Mouse (Mus musculus): Measurements from ENCODE around the gene Dixdc1. TPM values are rescaled to one million over a fixed set of nuclear protein-coding genes. Genes with fewer than 3 reads are reported as not detected.

Gene Dixdc1
- total and polyA plus RNA-seq, 3 experiments = 0.07 TPM; not detected in 2

- Histone ChIP-seq H3K9me3 (replicated peaks; ENCODE audit: insufficient read depth, low read length) (no peaks in the 10 kb centered on the region), H3K27me3 (ENCODE audit: control insufficient read depth in 1 of 2, insufficient read depth in 2 of 2, low read length in 2 of 2) (no peaks in the 10 kb centered on the region), H3K36me3 (ENCODE audit: control insufficient read depth in 1 of 2, insufficient read depth in 2 of 2, low read length in 2 of 2) (peaks cover 0 to 15% of the 10 kb centered on the region in 2 experiments; a peak in 2 of 4 replicates), H3K79me2 (ENCODE audit: control insufficient read depth, insufficient read depth, low read length, poor library complexity) (peaks cover 10% of the 10 kb centered on the region), H3K9ac (ENCODE audit: control insufficient read depth, low read depth, low read length, poor library complexity, severe bottlenecking) (peak overlapping the region; percentile 88), H3K4me3 (ENCODE audit: control insufficient read depth in 1 of 2, insufficient read depth in 1 of 2, low read depth in 2 of 2, low read length in 2 of 2) (peak overlapping the region; percentile 55 to 95), H3K4me1 (ENCODE audit: control insufficient read depth in 1 of 2, insufficient read depth in 2 of 2, low read length in 2 of 2) (peaks cover 0 to 12% of the 10 kb centered on the region in 2 experiments; a peak in 3 of 4 replicates), H3K27ac (ENCODE audit: control insufficient read depth, low read depth, low read length) (no peak overlapping the region; the same call in 1 of the 2 replicates)
- peak; percentile 26 for DNase-seq (ENCODE audit: low read depth, low spot score)
- TF ChIP-seq MXI1 (IDR thresholded peaks at IDR 0.05; ENCODE audit: low read depth, low read length) (0 out of 2 replicates have a peak, but pooled peaks have one; percentile 16), NELFE (IDR thresholded peaks at IDR 0.05; ENCODE audit: low read depth, low read length) (no peak), SIN3A (IDR thresholded peaks at IDR 0.05; ENCODE audit: low read length) (no peak)
Observed at GRCm38 (mm10) chr9:50776162-50776760, 36.9 kb upstream of the Dixdc1 start.

GRCm38 (mm10) chr9:50775662-50776126 lies 36.4 kb upstream of the Dixdc1 start:
- Histone ChIP-seq H3K4me1 (ENCODE audit: control insufficient read depth in 1 of 2, insufficient read depth in 2 of 2, low read length in 2 of 2) (peaks cover 0 to 12% of the 10 kb centered on the region in 2 experiments; a peak in 3 of 4 replicates), H3K27ac (ENCODE audit: control insufficient read depth, low read depth, low read length) (peak overlapping the region; percentile 37)
- peak; percentile 59 for DNase-seq (ENCODE audit: low read depth, low spot score)

DNA sequence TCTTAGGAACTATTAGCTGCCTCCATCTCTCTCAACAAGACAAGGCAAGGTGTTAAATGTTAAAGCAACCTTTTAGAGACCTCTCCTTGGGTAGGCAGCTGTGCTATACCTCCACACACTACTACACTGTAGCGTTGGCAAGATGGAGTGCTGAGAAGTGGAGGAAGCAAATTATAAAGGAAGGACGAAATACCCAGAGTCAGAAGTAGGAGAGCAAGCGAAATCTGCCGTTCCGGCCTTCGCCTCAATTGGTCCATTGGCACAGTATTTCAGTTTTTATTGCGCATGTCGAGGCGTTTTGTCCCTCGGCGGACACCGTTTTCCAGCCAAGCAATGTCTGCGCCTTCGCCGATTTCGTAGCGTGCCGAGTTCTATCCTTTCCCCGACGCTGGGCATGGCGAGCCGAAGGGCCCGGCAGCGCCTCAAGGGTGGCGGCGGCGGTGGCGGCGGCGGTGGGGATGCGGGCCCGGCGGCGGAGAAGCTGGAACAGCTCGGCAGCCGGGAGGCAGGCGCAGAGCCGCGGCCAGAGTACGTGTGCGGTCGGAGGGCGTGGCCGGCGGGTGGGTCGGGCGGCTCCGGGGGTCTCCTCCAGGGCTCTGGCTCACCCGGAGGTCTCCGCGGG lies 35.8 kb upstream of the Dixdc1 start, which contains the start of the genes Alg9 and 1110032A03Rik:
Gene Alg9, plus strand, starts transcription at position 29 of the 622 bp plus-strand sequence.
Gene 1110032A03Rik, minus strand, starts transcription at position 530 of the 622 bp plus-strand sequence.
- peak within 1 kb of the TSS; percentile 88 for H3K9ac ChIP-seq (ENCODE audit: control insufficient read depth, low read depth, low read length, poor library complexity, severe bottlenecking)
- peaks cover 0 to 15% of the 10 kb centered on the region in 2 experiments; a peak in 2 of 4 replicates for H3K36me3 ChIP-seq (ENCODE audit: control insufficient read depth in 1 of 2, insufficient read depth in 2 of 2, low read length in 2 of 2)
- H3K4me1 ChIP-seq (ENCODE audit: control insufficient read depth in 1 of 2, insufficient read depth in 2 of 2, low read length in 2 of 2) = peaks cover 0 to 12% of the 10 kb centered on the region in 2 experiments; a peak in 3 of 4 replicates
- peak; percentile 92 for DNase-seq (ENCODE audit: low read depth, low spot score)
- no peaks in the 10 kb centered on the region for H3K27me3 ChIP-seq (ENCODE audit: control insufficient read depth in 1 of 2, insufficient read depth in 2 of 2, low read length in 2 of 2)
- peak within 1 kb of the TSS; percentile 82 for H3K27ac ChIP-seq (ENCODE audit: control insufficient read depth, low read depth, low read length)
- peaks cover 10% of the 10 kb centered on the region for H3K79me2 ChIP-seq (ENCODE audit: control insufficient read depth, insufficient read depth, low read length, poor library complexity)
- H3K9me3 ChIP-seq (replicated peaks; ENCODE audit: insufficient read depth, low read length) = no peaks in the 10 kb centered on the region
- H3K4me3 ChIP-seq (ENCODE audit: control insufficient read depth in 1 of 2, insufficient read depth in 1 of 2, low read depth in 2 of 2, low read length in 2 of 2) = peak within 1 kb of the TSS; percentile 55 to 95
- TF ChIP-seq ZMIZ1 (IDR thresholded peaks at IDR 0.05; ENCODE audit: low read depth, low read length) (no peak), GABPA (IDR thresholded peaks at IDR 0.05; ENCODE audit: low read depth, low read length) (no peak), POLR2A (IDR thresholded peaks at IDR 0.05; ENCODE audit: control insufficient read depth in 1 of 2, insufficient read depth in 1 of 2, low read depth in 1 of 2, low read length in 2 of 2, poor library complexity in 1 of 2) (peak; percentile 7 to 65; a peak in 3 of 4 replicates), ELF1 (IDR thresholded peaks at IDR 0.05; ENCODE audit: low read depth, low read length) (no peak; the same call in 1 of the 2 replicates), KAT2A (conservative IDR thresholded peaks at IDR 0.05; ENCODE audit: low read depth, low read length) (no peak), RCOR1 (IDR thresholded peaks at IDR 0.05; ENCODE audit: low read depth, low read length) (0 out of 2 replicates have a peak, but pooled peaks have one; percentile 5), GATA1 (IDR thresholded peaks at IDR 0.05; ENCODE audit: low read depth, low read length) (no peak), RAD21 (IDR thresholded peaks at IDR 0.05; ENCODE audit: low read depth, low read length) (no peak), USF2 (IDR thresholded peaks at IDR 0.05; ENCODE audit: borderline replicate concordance in 1 of 2, insufficient read depth in 1 of 2, low read depth in 1 of 2, low read length in 2 of 2) (no peak), ZNF384 (IDR thresholded peaks at IDR 0.05; ENCODE audit: low read depth, low read length) (peak; percentile 20; the same call in 1 of the 2 replicates), POLR2AphosphoS5 (IDR thresholded peaks at IDR 0.05; ENCODE audit: borderline replicate concordance, low read depth, low read length) (no peak), NELFE (IDR thresholded peaks at IDR 0.05; ENCODE audit: low read depth, low read length) (peak; percentile 44; the same call in 1 of the 2 replicates), MYC (IDR thresholded peaks at IDR 0.05; ENCODE audit: low read depth, low read length) (peak; percentile 55; the same call in 1 of the 2 replicates), JUND (IDR thresholded peaks at IDR 0.05; ENCODE audit: low read depth, low read length) (no peak), HCFC1 (IDR thresholded peaks at IDR 0.05; ENCODE audit: low read depth, low read length) (peak; percentile 83), MEF2A (IDR thresholded peaks at IDR 0.05; ENCODE audit: extremely low read depth, insufficient replicate concordance, low read depth, low read length, poor library complexity, severe bottlenecking) (no peak), MAFK (IDR thresholded peaks at IDR 0.05; ENCODE audit: borderline replicate concordance, low read depth, low read length) (no peak), TCF12 (IDR thresholded peaks at IDR 0.05; ENCODE audit: low read depth, low read length) (peak; percentile 30)

More at GRCm38 (mm10) chr9:50775662-50776126, 36.4 kb upstream of the Dixdc1 start:
- Histone ChIP-seq H3K79me2 (ENCODE audit: control insufficient read depth, insufficient read depth, low read length, poor library complexity) (peaks cover 10% of the 10 kb centered on the region), H3K4me3 (ENCODE audit: control insufficient read depth in 1 of 2, insufficient read depth in 1 of 2, low read depth in 2 of 2, low read length in 2 of 2) (peak overlapping the region; percentile 55 to 95), H3K9me3 (replicated peaks; ENCODE audit: insufficient read depth, low read length) (no peaks in the 10 kb centered on the region), H3K36me3 (ENCODE audit: control insufficient read depth in 1 of 2, insufficient read depth in 2 of 2, low read length in 2 of 2) (peaks cover 0 to 15% of the 10 kb centered on the region in 2 experiments; a peak in 2 of 4 replicates), H3K9ac (ENCODE audit: control insufficient read depth, low read depth, low read length, poor library complexity, severe bottlenecking) (peak overlapping the region; percentile 88), H3K27me3 (ENCODE audit: control insufficient read depth in 1 of 2, insufficient read depth in 2 of 2, low read length in 2 of 2) (no peaks in the 10 kb centered on the region)
- TF ChIP-seq MXI1 (IDR thresholded peaks at IDR 0.05; ENCODE audit: low read depth, low read length) = 0 out of 2 replicates have a peak, but pooled peaks have one; percentile 20
- no peak for TF ChIP-seq CTCF (IDR thresholded peaks at IDR 0.05 in 2 of 3, conservative IDR thresholded peaks at IDR 0.05 in 1 of 3; ENCODE audit: control insufficient read depth in 1 of 3, insufficient read depth in 1 of 3, low read depth in 2 of 3, low read length in 3 of 3, poor library complexity in 1 of 3, severe bottlenecking in 1 of 3)
- no peak for TF ChIP-seq RCOR1 (IDR thresholded peaks at IDR 0.05; ENCODE audit: low read depth, low read length)
